Mouse (Mus musculus) CH12.LX (cell line): Measurements from ENCODE around the gene Tmc3. TPM values are rescaled to one million over a fixed set of nuclear protein-coding genes. Genes with fewer than 3 reads are reported as not detected.
A peak's percentile ranks its signal among the peaks of the same experiment; 100 is the strongest.

Experiments used
- DNase-seq: peaks from one replicate; pipeline ENCODE4 v3.0.0-alpha.2; 2013; ENCODE audit errors: extremely low read depth
- H3K27ac ChIP-seq: 2 replicates; pipeline ENCODE4 v1.5.1; 2012; ENCODE audit warnings: low read depth, mild to moderate bottlenecking, control low read depth, moderate library complexity; ENCODE audit not compliant: insufficient read depth
- H3K27me3 ChIP-seq: replicated peaks from 2 replicates; pipeline ENCODE3; 2012; ENCODE audit warnings: inconsistent platforms
- H3K36me3 ChIP-seq, 2 experiments: replicated peaks in 1 of 2; 2 replicates each; pipeline versions ENCODE3 to v1.6.1; 2012; ENCODE audit warnings: inconsistent platforms in 1 of 2, low read length in 1 of 2, mild to moderate bottlenecking in 1 of 2, mixed read lengths in 1 of 2, moderate library complexity in 1 of 2; ENCODE audit not compliant: control insufficient read depth in 1 of 2, insufficient read depth in 1 of 2
- H3K4me1 ChIP-seq, 2 experiments: 2 replicates each; pipeline ENCODE4 v1.6.1; 2012; ENCODE audit warnings: inconsistent platforms in 1 of 2, moderate library complexity in 1 of 2; ENCODE audit not compliant: insufficient read depth in 2 of 2, control insufficient read depth in 1 of 2
- H3K4me2 ChIP-seq: 2 replicates; pipeline ENCODE4 v1.6.1; 2012; ENCODE audit warnings: low read depth, mild to moderate bottlenecking, control low read depth; ENCODE audit not compliant: poor library complexity, insufficient read depth, severe bottlenecking
- H3K4me3 ChIP-seq, 3 experiments: fragments of 150-350 bp in 1 of 3; sonication (generic) in 1 of 3; replicated peaks in 1 of 3; 2 replicates each; pipeline versions ENCODE3 to v1.5.1; 2011 to 2012; ENCODE audit warnings: low read depth in 2 of 3, low read length in 2 of 3, mild to moderate bottlenecking in 2 of 3, moderate library complexity in 2 of 3, control low read depth in 1 of 3, improper control_type of control experiment in 1 of 3, inconsistent platforms in 1 of 3, mixed read lengths in 1 of 3; ENCODE audit not compliant: poor library complexity in 1 of 3
- H3K79me2 ChIP-seq: replicated peaks from 2 replicates; pipeline ENCODE4 v1.6.1; 2012; ENCODE audit warnings: mild to moderate bottlenecking, moderate library complexity; ENCODE audit not compliant: control insufficient read depth, poor library complexity, insufficient read depth, severe bottlenecking; ENCODE audit errors: extremely low read depth
- H3K9ac ChIP-seq: 2 replicates; pipeline ENCODE4 v1.6.1; 2012; ENCODE audit warnings: low read depth, mild to moderate bottlenecking, control low read depth, moderate library complexity; ENCODE audit not compliant: insufficient read depth
- H3K9me3 ChIP-seq: replicated peaks from 2 replicates; pipeline ENCODE3; 2012; ENCODE audit warnings: low read length, inconsistent platforms, mixed read lengths
- BHLHE40 ChIP-seq: IDR thresholded peaks from 2 replicates; pipeline ENCODE4 v1.6.1; 2011; ENCODE audit warnings: mild to moderate bottlenecking, low read depth, low read length, improper control_type of control experiment
- CHD1 ChIP-seq: IDR thresholded peaks from 2 replicates; pipeline ENCODE4 v1.6.1; 2012; ENCODE audit warnings: low read depth, low read length, improper control_type of control experiment, inconsistent platforms
- CHD2 ChIP-seq: IDR thresholded peaks from 2 replicates; pipeline ENCODE4 v1.6.1; 2011; ENCODE audit warnings: low read length, improper control_type of control experiment
- CTCF ChIP-seq, 2 experiments: IDR thresholded peaks in 1 of 2; conservative IDR thresholded peaks in 1 of 2; 2 replicates each; pipeline ENCODE4 v1.5.1; 2011 to 2012; ENCODE audit warnings: low read depth in 2 of 2, low read length in 2 of 2, improper control_type of control experiment in 1 of 2, inconsistent platforms in 1 of 2, mild to moderate bottlenecking in 1 of 2, moderate library complexity in 1 of 2
- E2F4 ChIP-seq: IDR thresholded peaks from 2 replicates; pipeline ENCODE4 v1.6.1; 2011; ENCODE audit warnings: low read depth, low read length, improper control_type of control experiment; ENCODE audit not compliant: insufficient replicate concordance
- ELF1 ChIP-seq: IDR thresholded peaks from 2 replicates; pipeline ENCODE4 v1.6.1; 2014; ENCODE audit warnings: low read depth, mild to moderate bottlenecking, inconsistent platforms, low read length, improper control_type of control experiment
- EP300 ChIP-seq: IDR thresholded peaks from 2 replicates; pipeline ENCODE4 v1.6.1; 2011; ENCODE audit warnings: low read length, improper control_type of control experiment
- ETS1 ChIP-seq: conservative IDR thresholded peaks from 2 replicates; pipeline ENCODE4 v1.6.1; 2012; ENCODE audit warnings: low read depth, mild to moderate bottlenecking, inconsistent platforms, low read length, improper control_type of control experiment, moderate library complexity
- GABPA ChIP-seq: IDR thresholded peaks from 2 replicates; pipeline ENCODE4 v1.6.1; 2012; ENCODE audit warnings: low read depth, low read length, improper control_type of control experiment, inconsistent platforms; ENCODE audit not compliant: insufficient replicate concordance
- HCFC1 ChIP-seq: IDR thresholded peaks from 2 replicates; pipeline ENCODE4 v1.6.1; 2012; ENCODE audit warnings: low read depth, mild to moderate bottlenecking, inconsistent platforms, low read length, improper control_type of control experiment
- IRF4 ChIP-seq: IDR thresholded peaks from 2 replicates; pipeline ENCODE4 v1.6.1; 2014; ENCODE audit warnings: low read depth, mild to moderate bottlenecking, inconsistent platforms, low read length, improper control_type of control experiment
- JUN ChIP-seq: IDR thresholded peaks from 2 replicates; pipeline ENCODE4 v1.6.1; 2011; ENCODE audit warnings: low read depth, mild to moderate bottlenecking, low read length, improper control_type of control experiment, moderate library complexity; ENCODE audit not compliant: insufficient read depth
- JUND ChIP-seq: conservative IDR thresholded peaks from 2 replicates; pipeline ENCODE4 v1.6.1; 2011; ENCODE audit warnings: low read depth, low read length, improper control_type of control experiment
- MAFK ChIP-seq: IDR thresholded peaks from 2 replicates; pipeline ENCODE4 v1.6.1; 2011; ENCODE audit warnings: low read length, improper control_type of control experiment; ENCODE audit not compliant: insufficient replicate concordance
- MAX ChIP-seq: IDR thresholded peaks from 2 replicates; pipeline ENCODE4 v1.6.1; 2011; ENCODE audit warnings: low read length, improper control_type of control experiment
- MAZ ChIP-seq: IDR thresholded peaks from 2 replicates; pipeline ENCODE4 v1.6.1; 2012; ENCODE audit warnings: low read depth, mild to moderate bottlenecking, inconsistent platforms, low read length, improper control_type of control experiment, moderate library complexity
- MEF2A ChIP-seq: IDR thresholded peaks from 2 replicates; pipeline ENCODE4 v1.6.1; 2014; ENCODE audit warnings: low read depth, mild to moderate bottlenecking, inconsistent platforms, low read length, improper control_type of control experiment, borderline replicate concordance
- MXI1 ChIP-seq: IDR thresholded peaks from 2 replicates; pipeline ENCODE4 v1.6.1; 2011; ENCODE audit warnings: mild to moderate bottlenecking, low read depth, low read length, improper control_type of control experiment
- MYC ChIP-seq: IDR thresholded peaks from 2 replicates; pipeline ENCODE4 v1.6.1; 2011; ENCODE audit warnings: low read depth, mild to moderate bottlenecking, improper control_type of control experiment, low read length
- NELFE ChIP-seq: IDR thresholded peaks from 2 replicates; pipeline ENCODE4 v1.6.1; 2011; ENCODE audit warnings: low read depth, low read length, improper control_type of control experiment
- NRF1 ChIP-seq: IDR thresholded peaks from 2 replicates; pipeline ENCODE4 v1.6.1; 2014; ENCODE audit warnings: low read depth, mild to moderate bottlenecking, inconsistent platforms, low read length, improper control_type of control experiment, moderate library complexity
- PAX5 ChIP-seq: IDR thresholded peaks from 2 replicates; pipeline ENCODE4 v1.6.1; 2012; ENCODE audit warnings: low read length, inconsistent platforms, mixed read lengths
- POLR2A ChIP-seq: IDR thresholded peaks from 2 replicates; pipeline ENCODE4 v1.6.1; 2011; ENCODE audit warnings: low read depth, mild to moderate bottlenecking, improper control_type of control experiment, low read length
- POLR2AphosphoS2 ChIP-seq: IDR thresholded peaks from 2 replicates; pipeline ENCODE4 v1.6.1; 2011; ENCODE audit warnings: low read depth, low read length, improper control_type of control experiment
- RAD21 ChIP-seq: IDR thresholded peaks from 2 replicates; pipeline ENCODE4 v1.6.1; 2011; ENCODE audit warnings: low read depth, mild to moderate bottlenecking, low read length, improper control_type of control experiment, moderate library complexity
- RCOR1 ChIP-seq: conservative IDR thresholded peaks from 2 replicates; pipeline ENCODE4 v1.6.1; 2012; ENCODE audit warnings: low read depth, mild to moderate bottlenecking, inconsistent platforms, low read length, improper control_type of control experiment
- SIN3A ChIP-seq: IDR thresholded peaks from 2 replicates; pipeline ENCODE4 v1.6.1; 2012; ENCODE audit warnings: low read length, improper control_type of control experiment, inconsistent platforms
- SMC3 ChIP-seq: IDR thresholded peaks from 2 replicates; pipeline ENCODE4 v1.6.1; 2011; ENCODE audit warnings: low read depth, low read length, improper control_type of control experiment
- TBP ChIP-seq: conservative IDR thresholded peaks from 2 replicates; pipeline ENCODE4 v1.6.1; 2011; ENCODE audit warnings: low read depth, low read length, improper control_type of control experiment
- TCF12 ChIP-seq: IDR thresholded peaks from 2 replicates; pipeline ENCODE4 v1.6.1; 2014; ENCODE audit warnings: low read depth, mild to moderate bottlenecking, inconsistent platforms, low read length, improper control_type of control experiment
- UBTF ChIP-seq: IDR thresholded peaks from 2 replicates; pipeline ENCODE4 v1.6.1; 2012; ENCODE audit warnings: low read depth, mild to moderate bottlenecking, inconsistent platforms, low read length, improper control_type of control experiment, moderate library complexity
- USF1 ChIP-seq: IDR thresholded peaks from 2 replicates; pipeline ENCODE4 v1.6.1; 2014; ENCODE audit warnings: low read depth, mild to moderate bottlenecking, inconsistent platforms, low read length, improper control_type of control experiment
- USF2 ChIP-seq: conservative IDR thresholded peaks from 2 replicates; pipeline ENCODE4 v1.6.1; 2011; ENCODE audit warnings: low read depth, low read length, improper control_type of control experiment
- ZC3H11A ChIP-seq: IDR thresholded peaks from 2 replicates; pipeline ENCODE4 v1.6.1; 2012; ENCODE audit warnings: low read depth, mild to moderate bottlenecking, inconsistent platforms, low read length, improper control_type of control experiment
- ZKSCAN1 ChIP-seq: IDR thresholded peaks from 2 replicates; pipeline ENCODE4 v1.6.1; 2012; ENCODE audit warnings: low read depth, inconsistent platforms, low read length, improper control_type of control experiment, borderline replicate concordance
- ZMIZ1 ChIP-seq: IDR thresholded peaks from 2 replicates; pipeline ENCODE4 v1.6.1; 2012; ENCODE audit warnings: low read depth, mild to moderate bottlenecking, inconsistent platforms, low read length, improper control_type of control experiment
- ZNF384 ChIP-seq: IDR thresholded peaks from 2 replicates; pipeline ENCODE4 v1.6.1; 2012; ENCODE audit warnings: low read depth, low read length, improper control_type of control experiment, inconsistent platforms
- dilution Hi-C: fragments of 300-500 bp; cut with MboI; formaldehyde crosslinking; loops from 2 replicates; pipeline ENCODE4 v1.14.3; 2020; ENCODE audit warnings: low sequenced_read_pairs; ENCODE audit not compliant: extremely low pct_unique_long_range_greater_than_20kb, extremely low pct_ligation_motif_present
- in situ Hi-C: fragments of 300-500 bp; cut with MboI; formaldehyde crosslinking; loops from 3 replicates; pipeline ENCODE4 v1.14.3; 2019; ENCODE audit warnings: low sequenced_read_pairs, low pct_ligation_motif_present, low pct_unique_long_range_greater_than_20kb, mixed read lengths
- polyA plus RNA-seq: library from polyadenylated mRNA; unstranded; fragments of >175 nt; gene quantifications from 2 replicates; pipeline ENCODE4 v1.2.1, GENCODE M21; 2012; ENCODE audit warnings: low read depth; ENCODE audit not compliant: insufficient read length
- total RNA-seq, 2 experiments: library from RNA; depleted of rRNA; stranded (reverse); fragments of 300-350 nt in 1 of 2; fragments of >200 nt in 1 of 2; gene quantifications; 2 replicates each; pipeline ENCODE4 v1.2.3; 2012 to 2014

The Tmc3 gene
- total and polyA plus RNA-seq, 3 experiments, result 1.2 to 3.0 (median 2.2) TPM

DNA sequence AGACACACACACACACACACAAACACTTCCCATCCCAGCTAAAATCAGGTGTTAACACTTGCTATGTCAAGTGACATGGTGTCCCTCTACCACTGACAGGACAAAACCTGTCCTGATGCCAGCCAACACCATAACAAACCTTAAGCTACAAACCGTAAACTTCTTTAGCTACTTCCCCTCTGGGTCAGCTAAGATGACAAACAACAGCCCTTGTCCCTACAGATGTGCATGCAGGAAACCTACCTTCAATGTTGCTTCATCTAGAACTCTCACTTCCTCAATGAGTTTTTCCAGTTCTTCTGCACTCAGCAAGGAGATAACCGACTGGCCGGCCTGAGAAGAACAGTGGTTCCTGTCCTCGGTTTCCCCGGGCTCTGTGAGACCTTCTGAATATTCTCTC, 65.9 kb downstream of the Tmc3 start (continued):
- TF ChIP-seq USF2 (no peak), MYC (peak; percentile 72), USF1 (no peak), UBTF (0 out of 2 replicates have a peak, but pooled peaks have one; percentile 67), MAZ (0 out of 2 replicates have a peak, but pooled peaks have one; percentile 25), ETS1 (peak; percentile 82)

GRCm38 (mm10) chr7:83652498-83652897, 67.8 kb downstream of the Tmc3 start:
- dilution Hi-C loops, result no loop called here
- Histone ChIP-seq H3K27ac (peak overlapping the region; percentile 99), H3K4me1 (peaks cover 20 to 57% of the 10 kb centered on the region in 2 experiments), H3K27me3 (no peaks in the 10 kb centered on the region), H3K36me3 (peaks cover 40 to 49% of the 10 kb centered on the region in 2 experiments), H3K79me2 (peaks cover 67% of the 10 kb centered on the region), H3K9me3 (peaks cover 6% of the 10 kb centered on the region), H3K9ac (peak overlapping the region; percentile 89), H3K4me2 (peak overlapping the region; percentile 95), H3K4me3 (peak overlapping the region; percentile 65 to 97 (median 90))
- no peak for DNase-seq
- in situ Hi-C loops, result loop anchor here (25.0 kb wide), 1 partner anchor 235 kb away; the partner anchor contains the start of genes Mesd and Tlnrd1
- TF ChIP-seq NELFE, result no peak
- no peak for TF ChIP-seq EP300
- TF ChIP-seq PAX5, result no peak
- no peak for TF ChIP-seq CHD2
- TF ChIP-seq ZC3H11A, result no peak
- no peak for TF ChIP-seq ZMIZ1
- TF ChIP-seq GABPA, result no peak
- 0 out of 2 replicates have a peak, but pooled peaks have one; percentile 5 for TF ChIP-seq BHLHE40
- TF ChIP-seq UBTF, result no peak
- TF ChIP-seq MYC, result no peak
- TF ChIP-seq MEF2A, result no peak
- peak in 1 of 2 experiments; percentile 61; a peak in 2 of 4 replicates for TF ChIP-seq CTCF (conservative IDR thresholded peaks at IDR 0.05 in 1 of 2, IDR thresholded peaks at IDR 0.05 in 1 of 2; ENCODE audit: low read depth in 2 of 2, low read length in 2 of 2)
- TF ChIP-seq HCFC1, result no peak
- TF ChIP-seq USF1, result no peak
- TF ChIP-seq IRF4, result no peak
- no peak for TF ChIP-seq MXI1
- TF ChIP-seq ELF1, result peak; percentile 34; the same call in 1 of the 2 replicates
- no peak for TF ChIP-seq JUND
- peak; percentile 10 for TF ChIP-seq RAD21
- TF ChIP-seq ZKSCAN1, result no peak
- TF ChIP-seq ETS1, result no peak
- TF ChIP-seq SMC3, result peak; percentile 55
- no peak for TF ChIP-seq MAX
- TF ChIP-seq POLR2A, result no peak
- TF ChIP-seq ZNF384, result no peak
- no peak for TF ChIP-seq E2F4
- 0 out of 2 replicates have a peak, but pooled peaks have one; percentile 30 for TF ChIP-seq SIN3A
- peak; percentile 31; the same call in 1 of the 2 replicates for TF ChIP-seq CHD1
- no peak for TF ChIP-seq JUN
- no peak for TF ChIP-seq MAZ
- TF ChIP-seq POLR2AphosphoS2, result no peak
- TF ChIP-seq NRF1, result no peak; the same call in 1 of the 2 replicates
- TF ChIP-seq USF2, result no peak
- TF ChIP-seq RCOR1, result no peak
- TF ChIP-seq TCF12, result 0 out of 2 replicates have a peak, but pooled peaks have one; percentile 41
- TF ChIP-seq TBP, result no peak
- TF ChIP-seq MAFK, result no peak
